ENCODE assay signal across 8 mouse cellular contexts in genomic region chr4:48124416-48124772, GRCm38 (mm10). TPM values are rescaled to one million over a fixed set of nuclear protein-coding genes. Genes with fewer than 3 reads are reported as not detected.
A peak's percentile ranks its signal among the peaks of the same experiment; 100 is the strongest.
DNase-seq lines count a peak whose midpoint lies in the region; ATAC-seq and TF ChIP-seq lines count a peak whose summit lies in the region.

No protein-coding gene starts in this region.

- no peaks in the 10 kb centered on the region for H3K27me3 ChIP-seq in lung, embryonic 15.5 days
- H3K27me3 ChIP-seq in hindbrain, postnatal 0 days (ENCODE audit: insufficient read depth, low read length), result no peaks in the 10 kb centered on the region

- peak overlapping the region; percentile 75 for H3K4me2 ChIP-seq in lung, embryonic 15.5 days
- H3K4me2 ChIP-seq in hindbrain, postnatal 0 days (ENCODE audit: low read depth, low read length), result peak overlapping the region; percentile 64

- no peaks in the 10 kb centered on the region for H3K9me3 ChIP-seq in lung, embryonic 15.5 days
- no peaks in the 10 kb centered on the region for H3K9me3 ChIP-seq in hindbrain, postnatal 0 days (ENCODE audit: low read length)

- ATAC-seq in lung, embryonic 15.5 days (ENCODE audit: borderline replicate concordance, extremely low read depth, low FRiP score, low TSS enrichment), result peak; percentile 87
- peak; percentile 90 for ATAC-seq in hindbrain, postnatal 0 days
- ATAC-seq in megakaryocyte-erythroid progenitor cell, adult 5-6 weeks (replicated peaks; ENCODE audit: low FRiP score, low TSS enrichment, poor library complexity, severe bottlenecking), result peak; percentile 88

- H3K4me3 ChIP-seq in lung, embryonic 15.5 days, result peak overlapping the region; percentile 68
- peak overlapping the region; percentile 39 for H3K4me3 ChIP-seq in embryonic fibroblast, embryonic 13.5 days (ENCODE audit: insufficient read depth, low read length)
- H3K4me3 ChIP-seq in hindbrain, postnatal 0 days (ENCODE audit: low read length), result peak overlapping the region; percentile 77

- H3K36me3 ChIP-seq in lung, embryonic 15.5 days, result no peaks in the 10 kb centered on the region
- no peaks in the 10 kb centered on the region for H3K36me3 ChIP-seq in hindbrain, postnatal 0 days (ENCODE audit: insufficient read depth, low read length)

- peaks cover 4% of the 10 kb centered on the region for H3K4me1 ChIP-seq in lung, embryonic 15.5 days
- H3K4me1 ChIP-seq in embryonic fibroblast, embryonic 13.5 days (ENCODE audit: control insufficient read depth, insufficient read depth, low read length), result no peaks in the 10 kb centered on the region
- no peaks in the 10 kb centered on the region for H3K4me1 ChIP-seq in hindbrain, postnatal 0 days (ENCODE audit: insufficient read depth, low read length)

- peak overlapping the region; percentile 89; the same call in 1 of the 2 replicates for H3K9ac ChIP-seq in lung, embryonic 15.5 days
- peak overlapping the region; percentile 92; the same call in 1 of the 2 replicates for H3K9ac ChIP-seq in hindbrain, postnatal 0 days (replicated peaks; ENCODE audit: low read length)

- WGBS in lung, embryonic 15.5 days, result 8% methylated on average over 9 of the region's 9 CpGs
- 2% methylated on average over 9 of the region's 9 CpGs for WGBS in hindbrain, postnatal 0 days

- no peak for TF ChIP-seq POLR2A in embryonic fibroblast, embryonic 13.5 days (IDR thresholded peaks at IDR 0.05; ENCODE audit: low read depth, low read length)

- TF ChIP-seq CTCF in embryonic fibroblast, embryonic 13.5 days (IDR thresholded peaks at IDR 0.05; ENCODE audit: borderline replicate concordance, insufficient read depth, low read length), result no peak
- no peak for TF ChIP-seq CTCF in hindbrain, postnatal 0 days (IDR thresholded peaks at IDR 0.05; ENCODE audit: low read depth)

- DNase-seq in lung, postnatal 36 days, result no peak
- DNase-seq in hindbrain, postnatal 0 days (ENCODE audit: low spot score), result no peak
- DNase-seq in right cerebral cortex, adult 18-20 months, result no peak
- no peak for DNase-seq in cerebellum, postnatal 4 days (ENCODE audit: low spot score in 2 of 2)
- DNase-seq in right cerebral cortex, postnatal 36 days (ENCODE audit: low spot score in 2 of 2), result no peak

- H3K27ac ChIP-seq in lung, embryonic 15.5 days, result no peak overlapping the region
- no peak overlapping the region for H3K27ac ChIP-seq in embryonic fibroblast, embryonic 13.5 days (ENCODE audit: insufficient read depth, low read length)
- no peak overlapping the region for H3K27ac ChIP-seq in hindbrain, postnatal 0 days

RNA-seq across cellular contexts. Expression of gene Stx17, which starts 0.3 kb away (rescaled TPM):
- 29.6 and 30.4 TPM in 2 replicates for polyA plus RNA-seq in lung, embryonic 15.5 days (2015; fragmentation: Nextera tagmentation; extraction: Ambion mirVana)
- 22.1 and 22.5 TPM in 2 replicates for polyA plus RNA-seq in embryonic fibroblast, embryonic 13.5 days (2011; ENCODE audit: insufficient read length, low read depth, missing spikeins)
- total RNA-seq in hindbrain, postnatal 0 days (2014; rRNA removed), result 15.6 and 23.0 TPM in 2 replicates
- polyA plus RNA-seq in hindbrain, postnatal 0 days (2015; fragmentation: Nextera tagmentation; extraction: Ambion mirVana), result 25.4 and 27.7 TPM in 2 replicates
- total RNA-seq in megakaryocyte-erythroid progenitor cell, adult 5-6 weeks (2014; fragmentation: Nextera tagmentation), result 16.3 and 22.8 TPM in 2 replicates
- 25.6 and 35.5 TPM in 2 replicates for total RNA-seq in megakaryocyte-erythroid progenitor cell, adult 5-6 weeks (2017)
